Mouse (Mus musculus) cortical plate, adult 2 months (tissue): ENCODE data around the gene Fam219a.

Experiments used
- CTCF ChIP-seq: fragments of 200-500 bp; IDR thresholded peaks from 2 replicates; pipeline ENCODE4 v1.5.1; 2011; ENCODE audit warnings: mild to moderate bottlenecking, control low read depth, low read length; ENCODE audit not compliant: insufficient read depth; ENCODE audit errors: extremely low read depth
- POLR2A ChIP-seq: fragments of 200-500 bp; IDR thresholded peaks from 2 replicates; pipeline ENCODE4 v1.6.1; 2011; ENCODE audit warnings: mild to moderate bottlenecking, low read length, control low read depth; ENCODE audit not compliant: insufficient read depth; ENCODE audit errors: extremely low read depth

DNA sequence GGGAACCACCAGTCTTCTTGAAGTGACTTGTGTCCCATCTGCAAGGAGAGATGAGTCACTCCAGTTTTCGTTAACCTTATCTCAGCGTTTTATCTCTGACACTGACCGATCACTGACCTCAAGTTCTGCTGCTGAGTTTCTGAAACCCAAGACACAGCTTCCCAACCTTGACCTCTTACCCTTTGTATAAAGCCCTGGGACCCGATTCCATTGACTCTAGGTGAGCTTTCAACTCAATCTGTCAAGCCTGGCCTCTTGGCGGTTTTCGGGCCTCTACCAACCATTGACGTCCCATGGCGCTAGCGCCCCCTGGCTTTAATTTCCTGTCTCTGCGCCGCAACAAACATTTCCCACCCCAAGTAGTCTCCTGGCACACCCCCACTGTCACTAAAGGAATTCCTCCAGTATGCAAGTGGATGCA is 64.2 kb downstream of the Fam219a start:
- TF ChIP-seq CTCF: no peak
- TF ChIP-seq POLR2A: no peak
